11 mouse cellular contexts compared by ENCODE assay signal in genomic region chr2:84634006-84634405, GRCm38 (mm10). TPM values are rescaled to one million over a fixed set of nuclear protein-coding genes. Genes with fewer than 3 reads are reported as not detected.
DNase-seq lines count a peak whose midpoint lies in the region; ATAC-seq and TF ChIP-seq lines count a peak whose summit lies in the region.
"Had no signal": no experiment of that assay in that cellular context is flagged by ENCODE, and none has a peak within 500 bp of the region (broad histone marks: within the 10 kb centered on the region; RNA-seq: fewer than 3 reads in every experiment).

No protein-coding gene starts in this region.

- no peak for TF ChIP-seq EP300 in heart, adult 2 months (IDR thresholded peaks at IDR 0.05; ENCODE audit: insufficient read depth, low read depth, low read length)

- no peaks in the 10 kb centered on the region for H3K9me3 ChIP-seq in megakaryocyte, embryonic 14.5 days
- H3K9me3 ChIP-seq in hindbrain, embryonic 14.5 days (ENCODE audit: control insufficient read depth, low read length): no peaks in the 10 kb centered on the region

- TF ChIP-seq CTCF in heart, adult 2 months (IDR thresholded peaks at IDR 0.05): no peak
- no peak for TF ChIP-seq CTCF in small intestine, adult 2 months (IDR thresholded peaks at IDR 0.05; ENCODE audit: extremely low read depth, insufficient read length, insufficient replicate concordance, low read depth, low read length)

- peaks cover 6% of the 10 kb centered on the region for H3K79me2 ChIP-seq in heart, adult 2 months (replicated peaks; ENCODE audit: control insufficient read depth, insufficient read depth, low read length)

- no peak for DNase-seq in heart, adult 2 months
- DNase-seq in heart, postnatal 10 days: no peak
- no peak for DNase-seq in hindbrain, embryonic 14.5 days (ENCODE audit: low spot score)
- DNase-seq in thymus, postnatal 14 days: no peak
- no peak for DNase-seq in urinary bladder, adult 2 months (ENCODE audit: low spot score)

- ATAC-seq in megakaryocyte, adult 5-6 weeks (ENCODE audit: poor library complexity, severe bottlenecking): no peak
- no peak for ATAC-seq in hindbrain, embryonic 14.5 days (ENCODE audit: low FRiP score)
- ATAC-seq: forebrain, embryonic 14.5 days had no signal

- no peaks in the 10 kb centered on the region for H3K27me3 ChIP-seq in heart, adult 2 months (ENCODE audit: control insufficient read depth, insufficient read depth, low read length)
- no peaks in the 10 kb centered on the region for H3K27me3 ChIP-seq in megakaryocyte, embryonic 14.5 days (replicated peaks)
- no peaks in the 10 kb centered on the region for H3K27me3 ChIP-seq in hindbrain, embryonic 14.5 days (ENCODE audit: control insufficient read depth, insufficient read depth, low read length)
- H3K27me3 ChIP-seq in small intestine, adult 2 months (ENCODE audit: control insufficient read depth, insufficient read depth, low read length): no peaks in the 10 kb centered on the region

- intact Hi-C loops in heart, adult 2 months (cut with DNase I): no loop called here
- intact Hi-C loops in heart, postnatal 10 days (cut with DNase I): no loop called here

- H3K36me3 ChIP-seq in heart, adult 2 months (ENCODE audit: control insufficient read depth, insufficient read depth, low read length): peaks cover 71% of the 10 kb centered on the region
- peaks cover 24% of the 10 kb centered on the region for H3K36me3 ChIP-seq in megakaryocyte, embryonic 14.5 days (replicated peaks; ENCODE audit: low read length)
- no peaks in the 10 kb centered on the region for H3K36me3 ChIP-seq in hindbrain, embryonic 14.5 days (replicated peaks; ENCODE audit: control insufficient read depth, insufficient read depth)
- H3K36me3 ChIP-seq in small intestine, adult 2 months (ENCODE audit: control insufficient read depth, insufficient read depth, low read length): peaks cover 10% of the 10 kb centered on the region

- H3K9ac ChIP-seq in heart, adult 2 months (ENCODE audit: low read depth, low read length): 0 out of 2 replicates have a peak overlapping the region, but pooled peaks have one; percentile 7
- no peak overlapping the region for H3K9ac ChIP-seq in hindbrain, embryonic 14.5 days

- peak overlapping the region; percentile 87 for H3K27ac ChIP-seq in heart, adult 2 months
- peak overlapping the region; percentile 91 for H3K27ac ChIP-seq in hindbrain, embryonic 14.5 days
- H3K27ac ChIP-seq in small intestine, adult 2 months (ENCODE audit: insufficient read depth, low read depth, low read length): peak overlapping the region; percentile 79

- H3K4me3 ChIP-seq in heart, adult 2 months: peak overlapping the region; percentile 13; the same call in 1 of the 2 replicates
- H3K4me3 ChIP-seq in megakaryocyte, embryonic 14.5 days (replicated peaks): peak overlapping the region; percentile 6
- H3K4me3 ChIP-seq in hindbrain, embryonic 14.5 days (replicated peaks; ENCODE audit: low read length): no peak overlapping the region
- H3K4me3 ChIP-seq in small intestine, adult 2 months (ENCODE audit: low read depth, low read length): no peak overlapping the region

- no peak for TF ChIP-seq POLR2A in heart, adult 2 months (IDR thresholded peaks at IDR 0.05; ENCODE audit: insufficient read depth, low read depth, low read length)
- TF ChIP-seq POLR2A in small intestine, adult 2 months (IDR thresholded peaks at IDR 0.05; ENCODE audit: low read depth, low read length): no peak

- WGBS in heart, adult 2 months: 18% methylated on average over 4 of the region's 4 CpGs
- 79% methylated on average over 4 of the region's 4 CpGs for WGBS in hindbrain, embryonic 14.5 days
- WGBS in small intestine, adult 2 months: 10% methylated on average over 4 of the region's 4 CpGs

- H3K4me1 ChIP-seq in heart, adult 2 months (ENCODE audit: control insufficient read depth, insufficient read depth, low read length): peaks cover 44% of the 10 kb centered on the region
- peaks cover 82% of the 10 kb centered on the region for H3K4me1 ChIP-seq in megakaryocyte, embryonic 14.5 days
- peaks cover 45% of the 10 kb centered on the region for H3K4me1 ChIP-seq in hindbrain, embryonic 14.5 days (replicated peaks; ENCODE audit: control insufficient read depth, insufficient read depth, low read length)
- peaks cover 34% of the 10 kb centered on the region; the same call in 1 of the 2 replicates for H3K4me1 ChIP-seq in small intestine, adult 2 months (ENCODE audit: control insufficient read depth, insufficient read depth, insufficient read length, low read length)

- no peak overlapping the region for H3K4me2 ChIP-seq in hindbrain, embryonic 14.5 days (replicated peaks)

RNA-seq across cellular contexts. Expression of gene Ctnnd1, which starts 16.6 kb away (rescaled TPM):
- 10 to 100 TPM; 53.4 to 61.4 TPM for total RNA-seq in heart, adult 2 months (2021)
- 26.5 and 54.5 TPM in 2 replicates for polyA plus RNA-seq in heart, adult 2 months (2012; rRNA removed)
- 100 to 1,000 TPM; 126 to 129 TPM for total RNA-seq in heart, postnatal 10 days (2021)
- 0.71 and 4.4 TPM in 2 replicates for polyA plus RNA-seq in megakaryocyte, embryonic 14.5 days (2012; ENCODE audit: insufficient read depth, low replicate concordance)
- total RNA-seq in megakaryocyte, adult 5-6 weeks (2015): 14.9 and 20.9 TPM in 2 replicates
- 14.8 and 17.8 TPM in 2 replicates for total RNA-seq in megakaryocyte, adult 5-6 weeks (2017)
- polyA plus RNA-seq in hindbrain, embryonic 14.5 days (2014; fragmentation: Nextera tagmentation; extraction: Ambion mirVana): 30.7 and 34.8 TPM in 2 replicates
- polyA plus RNA-seq in small intestine, adult 2 months (2012; rRNA removed): 29.0 and 80.2 TPM in 2 replicates
- 85.0 and 89.4 TPM in 2 replicates for polyA plus RNA-seq in urinary bladder, adult 2 months (2012; rRNA removed)

RNA-seq across cellular contexts. Expression of gene Btbd18, which starts 24.9 kb away (rescaled TPM):
- total RNA-seq in heart, adult 2 months (2021): not detected
- polyA plus RNA-seq in heart, adult 2 months (2012; rRNA removed): not detected in 2 replicates
- total RNA-seq in heart, postnatal 10 days (2021): not detected
- 0.02 TPM in 1 of 2 replicates, not detected in the other for polyA plus RNA-seq in megakaryocyte, embryonic 14.5 days (2012; ENCODE audit: insufficient read depth, low replicate concordance)
- total RNA-seq in megakaryocyte, adult 5-6 weeks (2015): 0.07 TPM in 1 of 2 replicates, not detected in the other
- not detected in 2 replicates for total RNA-seq in megakaryocyte, adult 5-6 weeks (2017)
- 0.16 and 0.40 TPM in 2 replicates for polyA plus RNA-seq in hindbrain, embryonic 14.5 days (2014; fragmentation: Nextera tagmentation; extraction: Ambion mirVana)
- not detected in 2 replicates for polyA plus RNA-seq in small intestine, adult 2 months (2012; rRNA removed)
- polyA plus RNA-seq in urinary bladder, adult 2 months (2012; rRNA removed): not detected in 2 replicates
- total RNA-seq: layer of hippocampus, postnatal 10 days had no signal
- polyA plus RNA-seq: brain, embryonic 14.5 days had no signal

RNA-seq across cellular contexts. Expression of gene Selenoh, which starts 36.6 kb away (rescaled TPM):
- 10 to 100 TPM; 21.8 to 28.0 TPM for total RNA-seq in heart, adult 2 months (2021)
- 18.0 and 19.6 TPM in 2 replicates for polyA plus RNA-seq in heart, adult 2 months (2012; rRNA removed)
- total RNA-seq in heart, postnatal 10 days (2021): 10 to 100 TPM; 59.9 to 60.8 TPM
- 72.9 and 130 TPM in 2 replicates for polyA plus RNA-seq in megakaryocyte, embryonic 14.5 days (2012; ENCODE audit: insufficient read depth, low replicate concordance)
- 126 and 155 TPM in 2 replicates for total RNA-seq in megakaryocyte, adult 5-6 weeks (2015)
- total RNA-seq in megakaryocyte, adult 5-6 weeks (2017): 76.2 and 102 TPM in 2 replicates
- polyA plus RNA-seq in hindbrain, embryonic 14.5 days (2014; fragmentation: Nextera tagmentation; extraction: Ambion mirVana): 196 and 205 TPM in 2 replicates
- polyA plus RNA-seq in small intestine, adult 2 months (2012; rRNA removed): 42.8 and 47.3 TPM in 2 replicates
- 46.1 and 59.1 TPM in 2 replicates for polyA plus RNA-seq in urinary bladder, adult 2 months (2012; rRNA removed)

RNA-seq across cellular contexts. Expression of gene Gm28635, which starts 43.8 kb away (rescaled TPM):
- total RNA-seq in heart, adult 2 months (2021): 1 to 10 TPM; 5.8 to 5.9 TPM
- not detected in 2 replicates for polyA plus RNA-seq in heart, adult 2 months (2012; rRNA removed)
- total RNA-seq in heart, postnatal 10 days (2021): 10 to 100 TPM in 1 of 2 experiments, 1 to 10 TPM in 1; 9.6 to 11.7 TPM
- not detected in 2 replicates for polyA plus RNA-seq in megakaryocyte, embryonic 14.5 days (2012; ENCODE audit: insufficient read depth, low replicate concordance)
- not detected in 2 replicates for total RNA-seq in megakaryocyte, adult 5-6 weeks (2015)
- not detected in 2 replicates for total RNA-seq in megakaryocyte, adult 5-6 weeks (2017)
- not detected in 2 replicates for polyA plus RNA-seq in hindbrain, embryonic 14.5 days (2014; fragmentation: Nextera tagmentation; extraction: Ambion mirVana)
- not detected in 2 replicates for polyA plus RNA-seq in small intestine, adult 2 months (2012; rRNA removed)
- not detected in 2 replicates for polyA plus RNA-seq in urinary bladder, adult 2 months (2012; rRNA removed)
- polyA plus RNA-seq: forebrain, embryonic 14.5 days had no signal

RNA-seq across cellular contexts. Expression of gene Med19, which starts 44.2 kb away (rescaled TPM):
- 10 to 100 TPM; 11.5 to 14.2 TPM for total RNA-seq in heart, adult 2 months (2021)
- 6.8 and 10.4 TPM in 2 replicates for polyA plus RNA-seq in heart, adult 2 months (2012; rRNA removed)
- total RNA-seq in heart, postnatal 10 days (2021): 10 to 100 TPM; 15.1 to 17.8 TPM
- polyA plus RNA-seq in megakaryocyte, embryonic 14.5 days (2012; ENCODE audit: insufficient read depth, low replicate concordance): 8.7 and 9.7 TPM in 2 replicates
- 22.4 and 24.5 TPM in 2 replicates for total RNA-seq in megakaryocyte, adult 5-6 weeks (2015)
- 16.1 and 20.2 TPM in 2 replicates for total RNA-seq in megakaryocyte, adult 5-6 weeks (2017)
- 59.3 and 61.3 TPM in 2 replicates for polyA plus RNA-seq in hindbrain, embryonic 14.5 days (2014; fragmentation: Nextera tagmentation; extraction: Ambion mirVana)
- 2.7 and 5.1 TPM in 2 replicates for polyA plus RNA-seq in small intestine, adult 2 months (2012; rRNA removed)
- polyA plus RNA-seq in urinary bladder, adult 2 months (2012; rRNA removed): 18.3 and 20.1 TPM in 2 replicates

Comparison
In these comparisons a context has a peak if more than half of its experiments do, and no peak if none do; other contexts are left out.
1. H3K4me3 ChIP-seq: peak in heart, adult 2 months (single experiment) and megakaryocyte, embryonic 14.5 days (single experiment); none in hindbrain, embryonic 14.5 days (single experiment) and small intestine, adult 2 months (single experiment).
2. Peak in every context shown above with its lines, with median percentiles within 50 percentile points of each other: H3K27ac ChIP-seq.